Mouse (Mus musculus) layer of hippocampus, adult 2 months (tissue): ENCODE results near the gene Btg2. TPM values are rescaled to one million over a fixed set of nuclear protein-coding genes. Genes with fewer than 3 reads are reported as not detected.

ENCODE experiments used
- DNase-seq, 2 experiments: peaks; one replicate each; pipeline ENCODE4 v3.0.0; 2022; ENCODE audit warnings: low spot score in 2 of 2
- H3K27ac ChIP-seq: fragments of 200-600 bp; 2 replicates; pipeline ENCODE4 v1.8.1; 2022
- H3K4me3 ChIP-seq: fragments of 200-600 bp; 2 replicates; pipeline ENCODE4 v1.8.1; 2022; ENCODE audit warnings: mild to moderate bottlenecking
- CTCF ChIP-seq: fragments of 200-600 bp; conservative IDR thresholded peaks from 2 replicates; pipeline ENCODE4 v1.8.1; 2022; ENCODE audit warnings: antibody characterized with exemption, mild to moderate bottlenecking, moderate library complexity
- total RNA-seq, 2 experiments: library from RNA; stranded (reverse); gene quantifications; 2 replicates each; pipeline ENCODE4 v1.2.3; 2021

The Btg2 gene
- total RNA-seq, 2 experiments from 2014 or later: 17.2 to 22.0 TPM

DNA sequence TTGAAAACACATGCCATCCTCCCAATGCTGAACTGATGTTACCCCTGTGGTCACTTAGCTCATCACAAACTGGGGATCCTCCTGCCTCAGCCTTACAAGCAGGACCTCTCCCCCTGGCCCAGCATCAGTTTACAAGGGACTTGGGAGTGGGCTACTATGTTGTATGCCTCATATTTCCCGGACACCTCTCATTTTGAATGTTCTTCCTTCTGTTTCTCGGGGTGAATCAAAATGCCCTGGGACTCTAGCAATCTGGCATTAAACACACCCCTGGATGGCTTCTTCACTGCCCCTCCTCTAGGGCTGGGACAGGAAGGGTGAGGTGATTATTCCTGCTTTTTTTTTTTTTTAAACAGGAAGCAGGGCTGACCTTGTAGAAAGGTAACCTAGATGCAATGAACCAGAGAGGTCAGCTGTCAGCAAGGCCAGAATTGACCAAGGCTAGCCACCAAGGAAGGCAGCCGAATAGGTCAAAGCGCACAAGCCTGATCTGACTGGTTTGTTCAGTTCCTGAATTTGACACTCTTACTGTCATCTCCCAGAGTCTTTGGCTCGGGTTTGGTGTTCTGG is 2.0 kb upstream of the Btg2 start:
- TF ChIP-seq CTCF: no peak
- H3K4me3 ChIP-seq: no peak overlapping the region
- H3K27ac ChIP-seq: no peak overlapping the region; the same call in 1 of the 2 replicates
- DNase-seq: no peak

DNA sequence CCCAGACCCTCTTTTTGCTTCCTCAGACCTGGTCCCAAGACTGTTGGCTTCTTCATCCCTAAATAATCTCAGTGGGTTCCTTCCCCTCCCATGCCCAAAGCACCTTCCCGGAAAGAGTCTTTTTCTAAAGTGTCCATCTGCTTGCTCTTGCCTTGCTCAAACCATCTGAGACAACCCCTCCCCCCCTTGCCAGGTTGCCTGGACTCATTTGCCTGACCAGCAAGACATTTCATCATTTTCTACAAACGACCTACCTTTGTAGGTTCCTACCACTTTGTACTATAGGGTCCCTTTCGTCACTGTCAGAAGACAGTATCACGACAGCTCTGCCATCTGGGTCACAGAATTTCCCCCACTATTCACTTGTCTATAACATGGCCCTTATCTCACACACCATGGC is 1.5 kb upstream of the Btg2 start:
- Histone ChIP-seq H3K27ac (peak overlapping the region; percentile 75), H3K4me3 (no peak overlapping the region)
- no peak for TF ChIP-seq CTCF
- DNase-seq: no peak

DNA sequence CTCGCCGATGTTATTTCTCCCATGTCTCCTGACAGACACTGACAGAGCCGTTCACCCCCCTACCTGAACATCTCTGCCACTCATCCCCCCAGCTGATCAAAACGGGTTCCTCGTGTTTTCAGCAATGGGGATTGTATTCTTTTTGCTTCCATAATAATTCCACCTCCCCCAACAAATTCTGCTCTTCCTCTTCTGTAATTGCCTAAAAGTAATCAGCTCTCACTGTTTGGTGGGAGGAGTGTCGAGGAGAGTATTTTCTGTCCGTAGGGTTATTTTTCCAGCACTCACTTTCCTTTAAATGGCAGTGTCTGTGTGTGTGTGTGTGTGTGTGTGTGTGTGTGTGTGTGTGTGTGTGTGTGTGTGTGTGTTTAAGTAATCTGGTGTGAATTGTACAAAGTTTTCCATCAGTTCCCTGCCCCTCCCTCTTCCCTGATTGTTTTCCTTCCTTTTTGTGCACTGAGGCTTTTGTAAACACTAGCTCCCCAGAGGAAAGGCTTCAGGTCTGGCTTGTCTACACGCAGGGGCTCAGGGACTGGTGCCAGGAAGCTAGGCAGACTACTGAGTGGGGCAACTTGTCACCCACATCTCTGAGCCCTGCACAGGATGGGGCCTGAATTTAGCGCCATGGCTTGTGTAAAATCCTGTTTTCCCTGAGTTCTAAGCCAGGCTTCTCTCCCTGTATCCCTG is 700 bp upstream of the Btg2 start:
- H3K4me3 ChIP-seq: peak overlapping the region; percentile 64
- no peak for DNase-seq
- no peak for TF ChIP-seq CTCF
- H3K27ac ChIP-seq: peak overlapping the region; percentile 97

DNA sequence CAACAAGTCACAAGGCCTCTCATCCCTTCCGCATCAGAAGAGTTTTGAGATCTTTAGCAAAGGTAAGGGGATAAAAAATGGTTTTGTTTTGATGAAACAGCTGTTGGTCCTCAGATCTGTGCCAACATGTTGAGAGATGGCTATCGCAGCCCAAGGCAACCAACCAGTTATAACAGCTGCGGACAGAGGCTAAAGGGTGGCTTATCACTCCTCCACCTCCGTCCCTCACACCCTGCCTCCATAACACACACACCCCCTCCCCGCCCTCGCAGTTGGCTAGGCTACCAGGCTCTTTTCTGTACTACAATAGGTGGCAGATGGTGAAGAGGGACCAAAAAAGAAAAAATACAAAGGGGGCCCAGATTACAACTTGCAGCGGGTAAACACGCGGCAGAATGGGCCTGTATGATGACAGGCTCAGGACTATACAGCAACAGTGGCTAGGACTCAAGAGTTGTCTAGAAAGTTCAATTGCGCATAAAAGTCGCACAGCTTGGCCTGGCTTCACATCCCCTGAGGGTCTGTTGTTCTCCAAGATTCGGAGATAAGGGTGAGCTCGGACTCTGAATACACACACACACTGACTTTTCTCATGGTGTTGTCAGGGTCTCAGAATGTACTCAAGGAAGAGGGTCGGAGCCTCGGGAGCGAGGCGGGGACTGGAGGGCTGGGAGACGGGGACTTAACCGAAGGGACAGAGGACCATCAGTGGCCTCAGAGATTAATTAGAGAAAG is 692 bp downstream of the Btg2 start:
- TF ChIP-seq CTCF: no peak
- Histone ChIP-seq H3K4me3 (peak overlapping the region; percentile 64), H3K27ac (peak overlapping the region; percentile 97)
- peak; percentile 46 to 57 for DNase-seq

DNA sequence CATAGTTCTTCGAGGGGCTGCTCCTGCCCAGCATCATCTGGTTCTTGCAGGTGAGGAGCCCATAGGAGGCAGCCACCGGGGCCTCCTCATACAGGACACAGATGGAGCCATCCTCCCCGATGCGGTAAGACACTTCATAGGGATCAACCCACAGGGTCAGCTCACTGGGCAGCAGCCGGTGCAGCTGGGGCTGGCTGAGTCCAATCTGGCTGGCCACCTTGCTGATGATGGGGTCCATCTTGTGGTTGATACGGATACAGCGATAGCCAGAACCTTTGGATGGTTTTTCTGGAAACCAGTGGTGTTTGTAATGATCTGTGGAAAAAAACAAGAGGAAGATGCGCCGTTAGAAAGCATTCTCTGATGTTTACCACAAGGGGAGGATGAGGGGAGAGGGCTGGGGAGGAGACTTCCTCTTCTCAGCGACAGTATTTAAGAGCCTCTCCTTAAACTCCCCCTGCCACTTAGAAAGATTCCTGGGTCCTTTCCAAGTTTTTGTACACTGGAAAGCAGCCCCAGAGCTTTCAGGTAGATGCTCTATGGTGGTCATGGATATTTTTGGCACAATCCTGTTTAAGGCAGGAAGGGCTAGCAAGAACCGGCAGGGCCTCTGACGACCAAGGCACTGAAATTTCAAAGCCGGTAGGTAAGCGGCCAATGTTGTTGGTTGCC is 1.4 kb downstream of the Btg2 start:
- TF ChIP-seq CTCF: peak; percentile 65
- no peak for DNase-seq
- Histone ChIP-seq H3K4me3 (peak overlapping the region; percentile 64), H3K27ac (peak overlapping the region; percentile 97)

DNA sequence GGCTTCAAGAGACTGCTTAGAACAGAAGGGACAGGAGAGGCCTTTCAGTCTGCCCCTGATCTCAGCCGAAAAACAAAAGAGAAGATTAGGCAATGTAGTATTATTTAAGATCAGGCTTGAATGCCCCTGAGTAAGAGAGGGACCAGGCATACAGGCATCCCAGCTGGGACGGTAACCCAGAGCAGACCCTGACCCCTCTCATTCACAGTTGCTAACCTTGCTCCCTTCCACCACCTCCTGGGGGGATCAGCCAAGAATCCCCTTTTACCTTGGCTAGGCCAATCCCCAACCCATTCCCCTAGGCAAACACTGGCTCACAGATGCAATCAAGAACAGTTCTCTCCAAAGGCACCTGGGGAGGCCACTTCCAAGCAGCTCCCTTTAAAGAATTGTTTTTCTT is 2.1 kb downstream of the Btg2 start:
- no peak for TF ChIP-seq CTCF
- Histone ChIP-seq H3K4me3 (peak overlapping the region; percentile 64), H3K27ac (peak overlapping the region; percentile 97)
- DNase-seq: no peak

DNA sequence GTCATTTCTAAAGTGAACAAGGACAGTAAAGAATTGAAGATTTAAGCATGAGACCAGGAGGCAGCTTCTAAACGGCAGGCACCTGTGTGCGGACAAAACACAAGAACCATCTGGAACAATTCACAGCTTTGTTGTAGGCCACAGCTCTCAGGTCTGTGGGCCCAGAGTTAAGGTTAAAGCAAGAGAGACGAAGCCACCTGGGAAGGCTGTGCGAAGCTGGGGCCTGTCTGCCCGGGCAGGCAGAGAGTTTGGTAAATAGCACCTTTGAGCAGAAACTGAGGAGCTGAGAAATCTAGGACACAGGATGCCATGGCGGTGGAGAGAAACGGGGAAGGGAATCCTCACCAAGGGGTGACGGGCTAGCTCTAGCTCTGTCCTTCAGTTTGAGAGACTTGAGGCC is 3.4 kb downstream of the Btg2 start:
- H3K27ac ChIP-seq: peak overlapping the region; percentile 97; the same call in 1 of the 2 replicates
- H3K4me3 ChIP-seq: peak overlapping the region; percentile 64
- no peak for DNase-seq
- TF ChIP-seq CTCF: no peak

DNA sequence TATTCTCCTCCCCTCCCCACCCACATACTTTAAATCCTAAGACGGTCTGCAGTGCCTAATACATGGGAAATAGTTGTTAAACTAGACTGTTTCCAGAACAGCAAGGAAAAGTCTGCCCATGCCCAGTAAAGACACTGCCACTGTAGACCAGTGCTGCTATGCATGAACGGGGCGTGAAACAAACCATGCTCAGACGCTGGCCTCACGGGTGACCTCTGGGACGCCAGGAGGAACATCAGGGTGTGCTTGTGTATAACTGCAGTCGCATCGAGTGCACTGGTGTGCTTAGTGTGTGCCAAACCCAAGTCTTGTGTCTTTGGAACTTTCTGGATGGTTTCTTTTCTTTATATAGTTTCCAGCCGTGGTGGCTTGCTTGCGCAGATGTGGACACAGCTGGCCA is 4.3 kb downstream of the Btg2 start:
- TF ChIP-seq CTCF: no peak
- Histone ChIP-seq H3K4me3 (no peak overlapping the region), H3K27ac (no peak overlapping the region)
- no peak for DNase-seq

DNA sequence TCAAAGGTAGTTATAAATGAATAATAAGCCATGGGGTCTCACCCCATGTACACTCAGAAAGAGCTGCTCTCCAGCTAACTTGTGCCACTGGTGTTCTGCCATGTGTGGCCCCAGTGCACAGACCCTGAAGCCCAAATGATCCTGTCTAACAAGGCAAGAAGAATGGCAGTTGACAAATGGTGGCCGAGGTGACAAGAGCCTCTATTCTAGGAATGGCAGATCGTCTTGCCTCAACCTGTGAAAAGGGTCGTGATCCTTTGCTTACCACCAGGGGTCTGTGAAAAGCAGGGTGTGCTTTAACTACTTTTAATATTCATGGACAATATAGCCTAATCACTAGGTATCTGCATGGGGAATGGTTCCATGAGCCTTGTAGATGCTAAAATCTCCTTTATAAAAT is 4.7 kb downstream of the Btg2 start:
- Histone ChIP-seq H3K27ac (no peak overlapping the region), H3K4me3 (no peak overlapping the region)
- TF ChIP-seq CTCF: no peak
- no peak for DNase-seq

DNA sequence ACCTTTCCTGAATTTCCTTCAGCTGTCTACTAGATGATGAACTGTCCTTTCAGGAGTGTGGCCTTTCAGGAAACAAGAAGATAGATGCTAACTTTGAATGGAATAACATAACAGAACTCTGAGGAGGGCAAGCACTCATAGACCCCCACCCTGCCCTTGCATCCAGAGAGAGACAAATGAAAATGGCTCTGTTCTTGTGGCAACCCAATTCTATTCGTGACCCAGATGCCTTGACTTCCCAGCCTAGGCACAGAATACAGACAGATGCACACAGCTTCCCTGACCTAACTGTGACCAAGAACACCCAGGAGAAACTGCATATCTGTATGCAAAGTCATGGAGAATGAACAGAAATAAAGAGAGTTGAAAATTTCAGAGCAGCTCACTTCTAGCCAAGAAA is 5.3 kb downstream of the Btg2 start:
- Histone ChIP-seq H3K27ac (no peak overlapping the region), H3K4me3 (no peak overlapping the region)
- no peak for TF ChIP-seq CTCF
- DNase-seq: no peak

DNA sequence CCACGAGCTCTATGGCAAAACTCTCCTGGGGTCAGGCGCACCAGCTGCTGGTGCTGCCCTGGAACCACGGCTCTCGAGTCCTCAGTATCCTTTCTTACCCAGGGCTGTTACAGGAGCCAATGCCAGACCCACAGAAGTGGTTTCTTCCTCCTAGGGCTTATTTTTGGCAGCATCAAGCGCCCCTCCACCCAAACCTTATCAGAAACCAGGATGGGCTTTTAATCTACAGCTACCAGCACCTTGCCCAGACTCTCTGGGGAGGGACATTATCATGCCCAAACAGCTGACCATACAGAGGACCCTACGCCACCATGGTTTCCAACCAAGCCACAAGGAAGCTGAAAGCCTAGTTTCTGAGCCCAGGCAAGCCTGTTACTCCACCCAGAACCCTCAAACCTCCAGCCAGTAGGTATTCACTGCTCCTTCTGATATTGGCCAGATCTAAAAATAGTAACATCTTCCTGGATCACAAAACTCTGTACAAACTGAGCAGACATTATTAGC is 5.8 kb downstream of the Btg2 start:
- H3K27ac ChIP-seq: no peak overlapping the region
- no peak for TF ChIP-seq CTCF
- H3K4me3 ChIP-seq: no peak overlapping the region
- DNase-seq: no peak

DNA sequence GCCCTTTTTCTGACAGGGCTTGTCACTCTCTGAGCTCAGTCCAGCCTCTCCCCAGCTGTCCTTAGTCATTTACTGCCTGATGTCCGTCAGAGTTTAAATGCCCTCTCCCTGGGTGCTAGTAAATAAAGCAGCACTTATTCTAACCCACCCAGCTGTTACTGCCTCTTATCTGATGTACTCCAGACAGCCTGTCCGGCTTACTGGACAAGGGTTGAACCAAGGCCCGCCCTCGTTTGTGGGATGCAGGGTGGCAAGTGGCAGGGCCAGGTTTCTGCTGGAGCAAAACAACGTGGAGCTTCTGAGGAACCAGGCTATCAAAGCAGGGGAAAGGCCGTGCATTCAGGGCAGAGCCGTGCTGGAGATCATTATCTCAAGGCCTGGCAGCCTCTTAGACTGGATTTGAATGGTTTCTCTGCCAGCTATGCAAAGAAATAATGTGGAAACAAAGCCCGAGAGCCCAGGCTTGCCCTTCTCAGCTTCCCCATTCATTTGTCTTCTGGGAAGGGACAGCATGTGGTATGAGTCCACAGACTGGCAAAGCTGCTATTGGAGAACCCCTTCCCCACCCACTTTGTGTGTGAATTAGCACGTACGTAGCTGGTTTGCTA is 7.4 kb downstream of the Btg2 start:
- TF ChIP-seq CTCF: no peak
- DNase-seq: no peak
- no peak overlapping the region for H3K27ac ChIP-seq
- no peak overlapping the region for H3K4me3 ChIP-seq
